In genomic region chrX:159744035-159744434, GRCm38 (mm10) we compare ENCODE assay signal across 12 mouse cellular contexts.
DNase-seq lines count a peak whose midpoint lies in the region; ATAC-seq and TF ChIP-seq lines count a peak whose summit lies in the region.
"Had no signal": no experiment of that assay in that cellular context is flagged by ENCODE, and none has a peak within 500 bp of the region (broad histone marks: within the 10 kb centered on the region; RNA-seq: fewer than 3 reads in every experiment).

No protein-coding gene starts in this region.

- 36% methylated on average over 5 of the region's 5 CpGs for WGBS in heart, postnatal 0 days

- no peaks in the 10 kb centered on the region for H3K9me3 ChIP-seq in heart, postnatal 0 days (replicated peaks; ENCODE audit: control insufficient read depth, low read length)

- no peaks in the 10 kb centered on the region for H3K4me1 ChIP-seq in heart, postnatal 0 days (ENCODE audit: control insufficient read depth, insufficient read depth)

- H3K4me2 ChIP-seq in heart, postnatal 0 days (ENCODE audit: low read depth, low read length): no peak overlapping the region
- H3K4me2 ChIP-seq: liver, embryonic 11.5 days had no signal

- no peak for TF ChIP-seq EP300 in heart, postnatal 0 days (IDR thresholded peaks at IDR 0.05; ENCODE audit: low read depth)

- ATAC-seq in heart, postnatal 0 days (ENCODE audit: insufficient read depth, low read depth): no peak
- no peak for ATAC-seq in erythroblast, adult 5-6 weeks (replicated peaks; ENCODE audit: low FRiP score, poor library complexity, severe bottlenecking)

- peak; percentile 66 to 79 for DNase-seq in cerebellum, postnatal 10 days
- no peak for DNase-seq in cerebellum, adult 11-12 months
- peak; percentile 9 to 19 for DNase-seq in kidney, postnatal 4 days
- no peak for DNase-seq in kidney, adult 8-10 months
- DNase-seq in Muller cell, postnatal 12 days (ENCODE audit: inconsistent ontology term): peak; percentile 55
- peak; percentile 10 for DNase-seq in heart, postnatal 0 days (ENCODE audit: low spot score)
- DNase-seq in kidney, adult 9 months: no peak
- DNase-seq: B cell, adult 2 months; cerebellum, adult 9-10 months had no signal

- TF ChIP-seq CTCF in heart, postnatal 0 days (IDR thresholded peaks at IDR 0.05; ENCODE audit: low read depth): no peak

- no peaks in the 10 kb centered on the region for H3K27me3 ChIP-seq in heart, postnatal 0 days (ENCODE audit: control insufficient read depth, insufficient read depth, low read length)

- no peak overlapping the region for H3K4me3 ChIP-seq in heart, postnatal 0 days (ENCODE audit: low read depth, low read length)

- H3K9ac ChIP-seq in heart, postnatal 0 days (replicated peaks; ENCODE audit: low read depth, low read length): no peak overlapping the region

- H3K27ac ChIP-seq in heart, postnatal 0 days (ENCODE audit: low read depth): no peak overlapping the region
- H3K27ac ChIP-seq: kidney, postnatal 0 days had no signal

- no peaks in the 10 kb centered on the region for H3K36me3 ChIP-seq in heart, postnatal 0 days (replicated peaks; ENCODE audit: control insufficient read depth, insufficient read depth, low read length)

Comparison
In these comparisons a context has a peak if more than half of its experiments do, and no peak if none do; other contexts are left out.
1. DNase-seq: peak in cerebellum, postnatal 10 days (2 of 2), kidney, postnatal 4 days (2 of 2), Muller cell, postnatal 12 days (single experiment) and heart, postnatal 0 days (single experiment); none in cerebellum, adult 11-12 months (single experiment), kidney, adult 8-10 months (0 of 2) and kidney, adult 9 months (single experiment).